Mouse (Mus musculus) heart, embryonic 10.5 days (tissue): ENCODE results near the gene Neurod2. TPM values are rescaled to one million over a fixed set of nuclear protein-coding genes. Genes with fewer than 3 reads are reported as not detected.
A peak's percentile ranks its signal among the peaks of the same experiment; 100 is the strongest.

Experiments
- DNase-seq: peaks from one replicate; pipeline ENCODE4 v3.0.0-alpha.2; 2017; ENCODE audit warnings: low spot score
- H3K27ac ChIP-seq: fragments of 300-500 bp; sonication (generic); 2 replicates; pipeline ENCODE4 v1.5.1; 2016; ENCODE audit warnings: mild to moderate bottlenecking
- H3K27me3 ChIP-seq: fragments of 300-500 bp; sonication (generic); 2 replicates; pipeline ENCODE4 v1.6.1; 2016; ENCODE audit warnings: mild to moderate bottlenecking; ENCODE audit not compliant: poor library complexity, insufficient read depth, severe bottlenecking
- H3K36me3 ChIP-seq: fragments of 300-500 bp; sonication (generic); 2 replicates; pipeline ENCODE4 v1.6.1; 2016; ENCODE audit warnings: mild to moderate bottlenecking, moderate library complexity
- H3K4me1 ChIP-seq: fragments of 300-500 bp; sonication (generic); 2 replicates; pipeline ENCODE4 v1.6.1; 2016; ENCODE audit warnings: mild to moderate bottlenecking
- H3K4me3 ChIP-seq: fragments of 300-500 bp; sonication (generic); 2 replicates; pipeline ENCODE4 v1.5.1; 2016; ENCODE audit warnings: mild to moderate bottlenecking, moderate library complexity
- H3K9me3 ChIP-seq: fragments of 300-500 bp; sonication (generic); 2 replicates; pipeline ENCODE4 v1.6.1; 2016; ENCODE audit warnings: mild to moderate bottlenecking, moderate library complexity
- WGBS: fragments of 180-500 bp; shearing (Covaris S2); methylation state at CpG from one replicate; pipeline ENCODE4 v1.1.7; 2016; 5-methylcytosine and 5-hydroxymethylcytosine counted together
- polyA plus RNA-seq: library from polyadenylated mRNA; unstranded; fragments of >200 nt; fragmentation: Nextera tagmentation; extraction: Ambion mirVana; gene quantifications from 2 replicates; pipeline ENCODE4 v1.2.1, GENCODE M21; 2016

Gene Neurod2
- not detected in 2 replicates for polyA plus RNA-seq

GRCm38 (mm10) chr11:98329081-98329959 is at the start of gene Neurod2:
Gene Neurod2 (minus strand): TSS chr11:98329648.
- WGBS: 2% methylated on average over 38 of the region's 38 CpGs
- no peaks in the 10 kb centered on the region for H3K9me3 ChIP-seq
- peaks cover 28% of the 10 kb centered on the region for H3K4me1 ChIP-seq
- H3K4me3 ChIP-seq: peak within 1 kb of the TSS; percentile 52
- H3K27me3 ChIP-seq: peaks cover 99% of the 10 kb centered on the region
- no peak within 1 kb of the TSS for H3K27ac ChIP-seq
- H3K36me3 ChIP-seq: no peaks in the 10 kb centered on the region
- DNase-seq: no peak

DNA sequence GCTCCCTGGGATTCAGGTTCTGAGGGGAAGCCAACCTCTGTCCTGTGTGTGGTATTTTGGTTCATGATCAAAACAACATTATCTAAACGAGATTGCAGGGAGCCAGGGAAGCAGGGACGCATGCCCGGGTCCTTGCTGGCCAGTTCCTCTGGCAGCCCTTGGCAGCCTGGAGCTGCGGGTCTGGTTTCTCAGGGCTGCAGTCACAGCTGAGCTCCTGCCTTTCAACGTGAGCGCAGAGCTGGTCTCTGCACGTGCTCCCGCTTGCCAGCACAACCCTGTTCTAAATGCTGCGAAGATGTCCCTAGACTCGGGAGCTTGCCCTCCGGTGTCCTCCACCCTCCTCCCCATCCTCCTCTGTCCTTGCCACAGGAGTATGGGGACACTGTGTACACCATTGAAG is 48.3 kb upstream of the Neurod2 start:
- H3K36me3 ChIP-seq: peaks cover 68% of the 10 kb centered on the region
- H3K4me3 ChIP-seq: no peak overlapping the region
- H3K4me1 ChIP-seq: peaks cover 81% of the 10 kb centered on the region
- WGBS: 61% methylated on average over 11 of the region's 11 CpGs
- H3K27ac ChIP-seq: no peak overlapping the region
- no peaks in the 10 kb centered on the region for H3K9me3 ChIP-seq
- no peak for DNase-seq
- no peaks in the 10 kb centered on the region for H3K27me3 ChIP-seq

DNA sequence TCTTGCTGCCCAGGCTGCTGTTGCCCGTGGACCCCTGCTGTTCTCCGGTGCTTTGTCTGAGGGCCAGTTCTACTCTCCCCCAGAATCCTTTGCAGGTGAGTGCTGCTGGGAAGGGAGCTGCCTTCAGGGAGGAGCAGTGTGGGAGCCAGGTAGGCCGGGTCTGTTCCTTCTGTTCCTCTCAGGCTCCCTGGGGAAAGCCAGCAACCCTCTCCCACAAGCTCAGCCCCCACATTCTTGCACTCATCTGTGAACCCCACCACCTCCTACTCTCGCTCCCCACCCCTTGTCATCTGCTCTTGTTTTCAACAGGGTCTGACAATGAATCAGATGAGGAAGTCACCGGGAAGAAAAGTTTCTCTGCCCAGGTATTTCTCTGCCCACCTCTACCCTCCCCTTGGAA is 47.3 kb upstream of the Neurod2 start:
- no peak overlapping the region for H3K4me3 ChIP-seq
- peaks cover 83% of the 10 kb centered on the region for H3K4me1 ChIP-seq
- WGBS: 68% methylated on average over 5 of the region's 5 CpGs
- no peaks in the 10 kb centered on the region for H3K27me3 ChIP-seq
- peaks cover 68% of the 10 kb centered on the region for H3K36me3 ChIP-seq
- H3K27ac ChIP-seq: peak overlapping the region; percentile 69
- H3K9me3 ChIP-seq: no peaks in the 10 kb centered on the region
- no peak for DNase-seq

DNA sequence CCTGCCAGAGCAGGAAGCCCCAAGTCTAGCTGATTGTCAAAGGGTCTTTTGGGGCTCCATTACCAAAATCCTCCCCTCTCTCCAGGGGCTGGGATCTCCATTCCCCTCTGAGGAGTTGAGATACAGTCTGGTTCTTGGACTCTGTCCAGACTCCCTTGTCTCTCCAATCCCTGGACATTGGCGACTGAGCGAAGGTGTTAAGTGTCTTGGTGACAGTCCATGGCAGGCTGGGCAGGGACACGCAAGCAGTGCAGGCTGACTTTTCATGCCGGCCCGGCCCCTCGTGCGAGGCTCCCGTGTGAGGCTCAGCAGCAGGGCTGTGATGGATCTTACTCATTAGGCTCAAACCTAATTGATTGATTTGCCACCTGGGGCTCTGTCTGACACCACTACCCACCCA is 44.8 kb upstream of the Neurod2 start:
- Histone ChIP-seq H3K36me3 (peaks cover 48% of the 10 kb centered on the region), H3K9me3 (no peaks in the 10 kb centered on the region), H3K4me3 (no peak overlapping the region), H3K4me1 (peaks cover 95% of the 10 kb centered on the region), H3K27me3 (no peaks in the 10 kb centered on the region), H3K27ac (peak overlapping the region; percentile 81)
- 38% methylated on average over 8 of the region's 8 CpGs for WGBS
- DNase-seq: no peak

- 83% methylated on average over 6 of the region's 6 CpGs for WGBS
- Histone ChIP-seq H3K4me3 (peak overlapping the region; percentile 39; the same call in 1 of the 2 replicates), H3K36me3 (peaks cover 38% of the 10 kb centered on the region), H3K4me1 (peaks cover 92% of the 10 kb centered on the region), H3K27me3 (no peaks in the 10 kb centered on the region), H3K9me3 (no peaks in the 10 kb centered on the region), H3K27ac (peak overlapping the region; percentile 81)
- DNase-seq: no peak
Measured at GRCm38 (mm10) chr11:98373244-98373643, 43.8 kb upstream of the Neurod2 start.

GRCm38 (mm10) chr11:98372406-98372805 is 43.0 kb upstream of the Neurod2 start:
- 5% methylated on average over 2 of the region's 2 CpGs for WGBS
- Histone ChIP-seq H3K27me3 (no peaks in the 10 kb centered on the region), H3K4me1 (peaks cover 90% of the 10 kb centered on the region), H3K4me3 (peak overlapping the region; percentile 39), H3K9me3 (no peaks in the 10 kb centered on the region), H3K36me3 (peaks cover 29% of the 10 kb centered on the region), H3K27ac (peak overlapping the region; percentile 81)
- DNase-seq: no peak

GRCm38 (mm10) chr11:98371556-98372240 is 42.2 kb upstream of the Neurod2 start:
- Histone ChIP-seq H3K36me3 (peaks cover 23% of the 10 kb centered on the region), H3K9me3 (no peaks in the 10 kb centered on the region), H3K27me3 (no peaks in the 10 kb centered on the region), H3K4me1 (peaks cover 89% of the 10 kb centered on the region), H3K27ac (peak overlapping the region; percentile 81), H3K4me3 (peak overlapping the region; percentile 39)
- 30% methylated on average over 10 of the region's 10 CpGs for WGBS
- no peak for DNase-seq

DNA sequence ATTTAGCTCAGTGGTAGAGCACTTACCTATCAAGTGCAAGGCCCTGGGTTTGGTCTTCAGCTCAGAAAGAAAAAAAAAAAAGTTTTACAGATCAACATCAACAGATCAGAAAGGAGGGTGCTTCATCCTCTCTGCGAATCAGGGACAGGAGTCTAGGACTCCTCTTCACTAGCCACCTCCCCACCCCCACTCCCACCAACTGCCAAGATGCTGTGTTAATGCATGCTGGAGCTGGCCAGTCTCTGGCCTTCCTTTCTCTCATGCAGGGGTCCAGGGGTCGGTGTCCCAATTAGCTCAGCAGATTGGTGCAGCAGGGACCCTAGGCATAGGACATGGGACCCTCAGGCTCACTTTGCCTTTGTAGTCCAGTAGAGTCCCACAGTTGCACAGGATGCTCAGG is 41.1 kb upstream of the Neurod2 start:
- 85% methylated on average over 2 of the region's 2 CpGs for WGBS

DNA sequence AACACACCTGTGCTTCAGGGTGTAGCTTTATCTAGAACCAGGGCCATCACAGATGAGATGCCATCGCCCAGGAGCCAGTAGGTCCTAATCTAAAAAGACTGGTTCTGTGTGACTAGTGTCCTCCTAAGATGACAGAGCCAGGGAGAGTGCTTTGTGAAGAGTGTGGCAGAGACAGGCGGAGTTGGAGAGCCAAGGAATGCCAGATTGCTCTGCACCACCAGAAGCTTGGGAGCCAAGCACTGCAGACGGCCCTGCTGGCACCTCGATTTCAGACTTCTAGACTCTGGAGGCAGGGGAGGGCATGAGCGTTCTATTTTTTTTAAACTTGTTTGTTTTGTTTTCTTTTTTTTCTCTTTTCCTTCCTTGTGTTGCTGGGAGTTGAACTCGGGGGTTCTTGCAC is 39.9 kb upstream of the Neurod2 start:
- no peak overlapping the region for H3K4me3 ChIP-seq
- no peaks in the 10 kb centered on the region for H3K9me3 ChIP-seq
- H3K27me3 ChIP-seq: no peaks in the 10 kb centered on the region
- no peak for DNase-seq
- H3K4me1 ChIP-seq: peaks cover 78% of the 10 kb centered on the region
- H3K36me3 ChIP-seq: 0 out of 2 replicates have a peak, but pooled peaks cover 7% of the 10 kb centered on the region
- WGBS: 68% methylated on average over 6 of the region's 6 CpGs
- peak overlapping the region; percentile 47; the same call in 1 of the 2 replicates for H3K27ac ChIP-seq

More for the DNA sequence above, 41.1 kb upstream of the Neurod2 start:
- H3K36me3 ChIP-seq: peaks cover 18% of the 10 kb centered on the region
- H3K27ac ChIP-seq: peak overlapping the region; percentile 81; the same call in 1 of the 2 replicates
- no peak overlapping the region for H3K4me3 ChIP-seq
- DNase-seq: no peak
- no peaks in the 10 kb centered on the region for H3K9me3 ChIP-seq
- H3K27me3 ChIP-seq: no peaks in the 10 kb centered on the region
- peaks cover 90% of the 10 kb centered on the region for H3K4me1 ChIP-seq

GRCm38 (mm10) chr11:98367863-98368186 is 38.4 kb upstream of the Neurod2 start:
- Histone ChIP-seq H3K4me3 (0 out of 2 replicates have a peak overlapping the region, but pooled peaks have one; percentile 12), H3K9me3 (no peaks in the 10 kb centered on the region), H3K4me1 (peaks cover 71% of the 10 kb centered on the region), H3K27ac (peak overlapping the region; percentile 77), H3K27me3 (no peaks in the 10 kb centered on the region), H3K36me3 (0 out of 2 replicates have a peak, but pooled peaks cover 7% of the 10 kb centered on the region)
- DNase-seq: no peak
- WGBS: 60% methylated on average over 7 of the region's 7 CpGs

- H3K27me3 ChIP-seq: no peaks in the 10 kb centered on the region
- peak overlapping the region; percentile 12; the same call in 1 of the 2 replicates for H3K4me3 ChIP-seq
- peaks cover 69% of the 10 kb centered on the region for H3K4me1 ChIP-seq
- 65% methylated on average over 10 of the region's 10 CpGs for WGBS
- H3K36me3 ChIP-seq: 0 out of 2 replicates have a peak, but pooled peaks cover 7% of the 10 kb centered on the region
- no peaks in the 10 kb centered on the region for H3K9me3 ChIP-seq
- H3K27ac ChIP-seq: peak overlapping the region; percentile 77
- DNase-seq: no peak
Measured at GRCm38 (mm10) chr11:98367171-98367862, 37.9 kb upstream of the Neurod2 start.

GRCm38 (mm10) chr11:98366290-98366689 is 36.8 kb upstream of the Neurod2 start:
- Histone ChIP-seq H3K4me1 (peaks cover 69% of the 10 kb centered on the region), H3K27ac (peak overlapping the region; percentile 44; the same call in 1 of the 2 replicates), H3K4me3 (0 out of 2 replicates have a peak overlapping the region, but pooled peaks have one; percentile 12), H3K27me3 (no peaks in the 10 kb centered on the region), H3K9me3 (no peaks in the 10 kb centered on the region), H3K36me3 (peaks cover 11% of the 10 kb centered on the region; the same call in 1 of the 2 replicates)
- WGBS: 68% methylated on average over 10 of the region's 10 CpGs
- DNase-seq: no peak
